In genomic region chr2:180703645-180704359, GRCm38 (mm10) we compare ENCODE assay signal across 18 mouse cellular contexts. TPM values are rescaled to one million over a fixed set of nuclear protein-coding genes. Genes with fewer than 3 reads are reported as not detected.
DNase-seq lines count a peak whose midpoint lies in the region; ATAC-seq and TF ChIP-seq lines count a peak whose summit lies in the region.
"Had no signal": no experiment of that assay in that cellular context is flagged by ENCODE, and none has a peak within 500 bp of the region (broad histone marks: within the 10 kb centered on the region; RNA-seq: fewer than 3 reads in every experiment).

No protein-coding gene starts in this region.

- no peak for DNase-seq in gastrocnemius, adult 2 months
- no peak for DNase-seq in gastrocnemius, postnatal 4 days (ENCODE audit: low spot score in 2 of 2)
- no peak for DNase-seq in midbrain, postnatal 0 days (ENCODE audit: low spot score)
- DNase-seq in cerebellum, adult 8-10 months: no peak
- DNase-seq in cerebellum, adult 9-10 months: no peak
- DNase-seq in cerebellum, adult 11-12 months: no peak
- DNase-seq: cerebellum, adult 2 months; forebrain, postnatal 0 days; lung, adult 2 months; retina, postnatal 1 day; thymus, adult 18-20 months had no signal

- ATAC-seq in midbrain, postnatal 0 days (ENCODE audit: low FRiP score): no peak
- ATAC-seq in midbrain, embryonic 15.5 days (replicated peaks): no peak
- no peak for ATAC-seq in liver, embryonic 12.5 days
- ATAC-seq: forebrain, postnatal 0 days; Patski had no signal

- H3K36me3 ChIP-seq in midbrain, postnatal 0 days (ENCODE audit: insufficient read depth, low read length): no peaks in the 10 kb centered on the region
- no peaks in the 10 kb centered on the region for H3K36me3 ChIP-seq in midbrain, embryonic 15.5 days (replicated peaks)
- peaks cover 28% of the 10 kb centered on the region for H3K36me3 ChIP-seq in liver, embryonic 12.5 days
- H3K36me3 ChIP-seq: hindbrain, embryonic 12.5 days; neural tube, embryonic 15.5 days had no signal

- WGBS in midbrain, postnatal 0 days: 76% methylated on average over 3 of the region's 3 CpGs
- 78% methylated on average over 3 of the region's 3 CpGs for WGBS in midbrain, embryonic 15.5 days
- WGBS in liver, embryonic 12.5 days (ENCODE audit: insufficient replicate concordance): 50% methylated on average over 3 of the region's 3 CpGs

- no peak overlapping the region for H3K9ac ChIP-seq in midbrain, postnatal 0 days (replicated peaks; ENCODE audit: low read length, poor library complexity, severe bottlenecking)
- no peak overlapping the region for H3K9ac ChIP-seq in midbrain, embryonic 15.5 days
- H3K9ac ChIP-seq in liver, embryonic 12.5 days: 0 out of 2 replicates have a peak overlapping the region, but pooled peaks have one; percentile 33
- H3K9ac ChIP-seq: hindbrain, embryonic 12.5 days; neural tube, embryonic 15.5 days had no signal

- no peaks in the 10 kb centered on the region for H3K9me3 ChIP-seq in midbrain, postnatal 0 days (ENCODE audit: low read length)
- no peaks in the 10 kb centered on the region for H3K9me3 ChIP-seq in midbrain, embryonic 15.5 days
- H3K9me3 ChIP-seq in liver, embryonic 12.5 days (replicated peaks): no peaks in the 10 kb centered on the region
- H3K9me3 ChIP-seq: heart, embryonic 13.5 days; hindbrain, embryonic 12.5 days; neural tube, embryonic 15.5 days had no signal

- H3K27ac ChIP-seq in gastrocnemius, adult 2 months: peak overlapping the region; percentile 78
- no peak overlapping the region for H3K27ac ChIP-seq in midbrain, postnatal 0 days (ENCODE audit: low read depth, low read length)
- no peak overlapping the region for H3K27ac ChIP-seq in midbrain, embryonic 15.5 days
- peak overlapping the region; percentile 95 for H3K27ac ChIP-seq in liver, embryonic 12.5 days
- H3K27ac ChIP-seq: hindbrain, embryonic 12.5 days; layer of hippocampus, adult 2 months had no signal

- H3K4me1 ChIP-seq in midbrain, postnatal 0 days (ENCODE audit: insufficient read depth, low read length): peaks cover 15% of the 10 kb centered on the region
- peaks cover 49% of the 10 kb centered on the region for H3K4me1 ChIP-seq in midbrain, embryonic 15.5 days
- H3K4me1 ChIP-seq in liver, embryonic 12.5 days: peaks cover 88% of the 10 kb centered on the region

- no peak overlapping the region for H3K4me3 ChIP-seq in gastrocnemius, adult 2 months
- H3K4me3 ChIP-seq in midbrain, postnatal 0 days (ENCODE audit: low read depth, low read length): no peak overlapping the region
- no peak overlapping the region for H3K4me3 ChIP-seq in midbrain, embryonic 15.5 days
- H3K4me3 ChIP-seq in liver, embryonic 12.5 days: no peak overlapping the region
- H3K4me3 ChIP-seq: layer of hippocampus, adult 2 months; neural tube, embryonic 15.5 days had no signal

- intact Hi-C loops in gastrocnemius, adult 2 months (cut with DNase I): no loop called here

- H3K4me2 ChIP-seq in midbrain, postnatal 0 days (ENCODE audit: low read depth, low read length, poor library complexity, severe bottlenecking): no peak overlapping the region
- H3K4me2 ChIP-seq in midbrain, embryonic 15.5 days: no peak overlapping the region
- H3K4me2 ChIP-seq in liver, embryonic 12.5 days: peak overlapping the region; percentile 94

- no peak for TF ChIP-seq CTCF in gastrocnemius, adult 2 months (IDR thresholded peaks at IDR 0.05)
- TF ChIP-seq CTCF in midbrain, postnatal 0 days (IDR thresholded peaks at IDR 0.05): peak; percentile 13; the same call in 1 of the 2 replicates

- H3K27me3 ChIP-seq in midbrain, postnatal 0 days (ENCODE audit: insufficient read depth, low read length): no peaks in the 10 kb centered on the region
- no peaks in the 10 kb centered on the region for H3K27me3 ChIP-seq in midbrain, embryonic 15.5 days (replicated peaks)
- H3K27me3 ChIP-seq in liver, embryonic 12.5 days (replicated peaks): no peaks in the 10 kb centered on the region
- H3K27me3 ChIP-seq: heart, embryonic 13.5 days; hindbrain, embryonic 12.5 days; neural tube, embryonic 15.5 days; Patski had no signal

RNA-seq across cellular contexts. Expression of gene Dido1, which starts 6.0 kb away (rescaled TPM):
- total RNA-seq in gastrocnemius, adult 2 months (2021): 10 to 100 TPM; 18.6 to 22.4 TPM
- total RNA-seq in gastrocnemius, postnatal 4 days (2021): 10 to 100 TPM; 37.9 to 41.3 TPM
- 36.7 and 44.1 TPM in 2 replicates for total RNA-seq in midbrain, postnatal 0 days (2014; rRNA removed)
- 19.3 and 22.2 TPM in 2 replicates for polyA plus RNA-seq in midbrain, postnatal 0 days (2015; fragmentation: Nextera tagmentation; extraction: Ambion mirVana)
- polyA plus RNA-seq in midbrain, embryonic 15.5 days (2015; fragmentation: Nextera tagmentation; extraction: Ambion mirVana): 29.0 and 30.1 TPM in 2 replicates
- 20.6 and 21.5 TPM in 2 replicates for polyA plus RNA-seq in liver, embryonic 12.5 days (2016; fragmentation: Nextera tagmentation; extraction: Ambion mirVana)

RNA-seq across cellular contexts. Expression of gene Gid8, which starts 6.1 kb away (rescaled TPM):
- total RNA-seq in gastrocnemius, adult 2 months (2021): 10 to 100 TPM; 31.1 to 42.1 TPM
- total RNA-seq in gastrocnemius, postnatal 4 days (2021): 10 to 100 TPM; 55.3 to 63.3 TPM
- 43.6 and 56.4 TPM in 2 replicates for total RNA-seq in midbrain, postnatal 0 days (2014; rRNA removed)
- 44.5 and 46.5 TPM in 2 replicates for polyA plus RNA-seq in midbrain, postnatal 0 days (2015; fragmentation: Nextera tagmentation; extraction: Ambion mirVana)
- polyA plus RNA-seq in midbrain, embryonic 15.5 days (2015; fragmentation: Nextera tagmentation; extraction: Ambion mirVana): 56.1 and 60.7 TPM in 2 replicates
- 102 and 111 TPM in 2 replicates for polyA plus RNA-seq in liver, embryonic 12.5 days (2016; fragmentation: Nextera tagmentation; extraction: Ambion mirVana)

RNA-seq across cellular contexts. Expression of gene Slc17a9, which starts 21.3 kb away (rescaled TPM):
- total RNA-seq in gastrocnemius, adult 2 months (2021): under 1 TPM in 1 of 2 experiments, not detected in 1; 0.33 TPM
- under 1 TPM; 0.73 to 0.93 TPM for total RNA-seq in gastrocnemius, postnatal 4 days (2021)
- total RNA-seq in midbrain, postnatal 0 days (2014; rRNA removed): 0.55 and 1.2 TPM in 2 replicates
- 0.20 TPM in 1 of 2 replicates, not detected in the other for polyA plus RNA-seq in midbrain, postnatal 0 days (2015; fragmentation: Nextera tagmentation; extraction: Ambion mirVana)
- polyA plus RNA-seq in midbrain, embryonic 15.5 days (2015; fragmentation: Nextera tagmentation; extraction: Ambion mirVana): 0.17 and 0.26 TPM in 2 replicates
- polyA plus RNA-seq in liver, embryonic 12.5 days (2016; fragmentation: Nextera tagmentation; extraction: Ambion mirVana): 4.3 and 4.9 TPM in 2 replicates

Comparison
In these comparisons a context has a peak if more than half of its experiments do, and no peak if none do; other contexts are left out.
1. H3K27ac ChIP-seq: peak in gastrocnemius, adult 2 months (single experiment) and liver, embryonic 12.5 days (single experiment); none in midbrain, postnatal 0 days (single experiment) and midbrain, embryonic 15.5 days (single experiment).